Mouse (Mus musculus) forebrain, postnatal 0 days (tissue): Measurements from ENCODE around the gene Lhfp. TPM values are rescaled to one million over a fixed set of nuclear protein-coding genes. Genes with fewer than 3 reads are reported as not detected.

ENCODE experiments used
- ATAC-seq: fragments of 200-750 bp; cut with Nextera tagmentation; 2 replicates; pipeline ENCODE4 v1.8.0; 2017; ENCODE audit warnings: mild to moderate bottlenecking, moderate library complexity
- DNase-seq: peaks from one replicate; pipeline ENCODE4 v3.0.0-alpha.2; 2015
- H3K27ac ChIP-seq: fragments of 300-500 bp; sonication (generic); 2 replicates; pipeline ENCODE4 v1.5.1; 2014; ENCODE audit warnings: low read depth, mild to moderate bottlenecking, antibody characterized with exemption, low read length, moderate library complexity, mixed read lengths
- H3K27me3 ChIP-seq: fragments of 300-500 bp; sonication (generic); 2 replicates; pipeline ENCODE4 v1.6.1; 2014; ENCODE audit warnings: mild to moderate bottlenecking, low read length, mixed read lengths; ENCODE audit not compliant: insufficient read depth
- H3K36me3 ChIP-seq: fragments of 300-500 bp; sonication (generic); 2 replicates; pipeline ENCODE4 v1.6.1; 2014; ENCODE audit warnings: mild to moderate bottlenecking, moderate library complexity; ENCODE audit not compliant: insufficient read depth
- H3K4me1 ChIP-seq: fragments of 300-500 bp; sonication (generic); 2 replicates; pipeline ENCODE4 v1.6.1; 2014; ENCODE audit warnings: antibody characterized with exemption; ENCODE audit not compliant: insufficient read depth
- H3K4me2 ChIP-seq: fragments of 300-500 bp; sonication (generic); 2 replicates; pipeline ENCODE4 v1.6.1; 2014; ENCODE audit warnings: low read depth, mild to moderate bottlenecking, moderate library complexity
- H3K4me3 ChIP-seq: fragments of 300-500 bp; sonication (generic); 2 replicates; pipeline ENCODE4 v1.5.1; 2014; ENCODE audit warnings: low read depth, low read length, mixed read lengths
- H3K9ac ChIP-seq: fragments of 300-500 bp; sonication (generic); 2 replicates; pipeline ENCODE4 v1.6.1; 2014; ENCODE audit warnings: mild to moderate bottlenecking
- H3K9me3 ChIP-seq: fragments of 300-500 bp; sonication (generic); 2 replicates; pipeline ENCODE4 v1.6.1; 2016; ENCODE audit warnings: low read length
- CTCF ChIP-seq: sonication (generic); IDR thresholded peaks from 2 replicates; pipeline ENCODE4 v1.5.1; 2016; ENCODE audit warnings: antibody characterized with exemption, control low read depth, low read depth
- WGBS: fragments of 180-500 bp; shearing (Covaris S2); extraction: QIAGEN DNeasy Blood & Tissue Kit; methylation state at CpG from one replicate; pipeline ENCODE4 v1.1.7; 2014; 5-methylcytosine and 5-hydroxymethylcytosine counted together
- polyA plus RNA-seq: library from polyadenylated mRNA; unstranded; fragments of >200 nt; fragmentation: Nextera tagmentation; extraction: Ambion mirVana; gene quantifications from 2 replicates; pipeline ENCODE4 v1.2.1, GENCODE M21; 2015
- total RNA-seq: library from RNA; depleted of rRNA; stranded (reverse); fragments of >200 nt; gene quantifications from 2 replicates; pipeline ENCODE4 v1.2.3, GENCODE M21; 2014

Lhfp gene
- total and polyA plus RNA-seq, 2 experiments from 2014 or later = 44.7 to 60.8 TPM

- Histone ChIP-seq H3K36me3 (no peaks in the 10 kb centered on the region), H3K4me1 (no peaks in the 10 kb centered on the region), H3K4me3 (no peak overlapping the region), H3K4me2 (no peak overlapping the region), H3K27ac (no peak overlapping the region), H3K9ac (no peak overlapping the region), H3K27me3 (no peaks in the 10 kb centered on the region), H3K9me3 (no peaks in the 10 kb centered on the region)
- WGBS = 80% methylated on average over 5 of the region's 5 CpGs
- no peak for DNase-seq
- TF ChIP-seq CTCF = no peak
- no peak for ATAC-seq
Observed at GRCm38 (mm10) chr3:53032432-53032831, 8.9 kb upstream of the Lhfp start.

DNA sequence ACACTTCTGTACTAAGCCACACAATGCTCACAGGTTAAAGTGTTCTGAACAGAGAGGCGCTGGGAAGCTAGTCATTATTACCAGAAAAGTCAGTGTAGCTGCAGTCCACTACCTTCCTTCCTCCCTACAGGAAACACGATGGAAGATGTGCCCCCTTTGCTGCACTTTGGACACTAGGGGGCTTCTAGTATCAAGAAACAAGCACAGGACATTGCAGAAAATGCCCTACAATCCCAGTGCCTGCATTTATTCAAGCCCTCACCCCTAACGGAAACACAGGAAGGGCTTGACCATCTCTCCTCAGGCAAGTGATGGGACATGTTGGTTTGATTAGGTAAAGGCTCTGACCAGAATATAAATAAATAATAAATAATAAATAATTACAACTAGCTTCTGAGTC, 7.9 kb upstream of the Lhfp start:
- H3K9ac ChIP-seq = no peak overlapping the region
- H3K4me3 ChIP-seq = no peak overlapping the region
- no peaks in the 10 kb centered on the region for H3K36me3 ChIP-seq
- H3K27ac ChIP-seq = no peak overlapping the region
- no peaks in the 10 kb centered on the region for H3K27me3 ChIP-seq
- TF ChIP-seq CTCF = peak; percentile 79
- peak; percentile 46 for DNase-seq
- no peak overlapping the region for H3K4me2 ChIP-seq
- 21% methylated on average over 3 of the region's 3 CpGs for WGBS
- no peak for ATAC-seq
- no peaks in the 10 kb centered on the region for H3K9me3 ChIP-seq
- no peaks in the 10 kb centered on the region for H3K4me1 ChIP-seq

GRCm38 (mm10) chr3:53036076-53036475, 5.3 kb upstream of the Lhfp start:
- no peak for DNase-seq
- H3K4me1 ChIP-seq = no peaks in the 10 kb centered on the region
- 80% methylated on average over 5 of the region's 5 CpGs for WGBS

DNA sequence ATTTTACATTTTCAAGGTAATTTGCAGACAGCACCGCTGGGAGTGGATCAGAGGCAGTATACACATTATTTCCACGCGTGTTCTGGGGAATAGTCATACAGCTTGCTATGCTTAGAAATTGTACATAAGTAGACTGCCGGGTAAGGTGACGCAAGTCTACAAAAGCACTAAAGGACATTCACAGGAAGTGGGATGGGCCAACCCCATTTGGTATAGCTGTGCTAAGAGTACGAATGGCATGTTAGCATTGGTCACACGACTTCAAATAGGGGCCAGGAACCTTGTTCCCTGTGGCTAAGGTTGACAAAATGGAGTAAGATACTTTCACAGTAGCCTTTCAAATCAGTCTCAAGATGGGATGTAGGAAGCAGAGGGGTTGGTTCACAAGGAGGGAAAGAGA, 4.4 kb upstream of the Lhfp start:
- TF ChIP-seq CTCF = no peak
- H3K4me3 ChIP-seq = no peak overlapping the region
- no peaks in the 10 kb centered on the region for H3K27me3 ChIP-seq

More at GRCm38 (mm10) chr3:53036076-53036475, 5.3 kb upstream of the Lhfp start:
- H3K36me3 ChIP-seq = no peaks in the 10 kb centered on the region
- no peak for TF ChIP-seq CTCF
- no peaks in the 10 kb centered on the region for H3K9me3 ChIP-seq
- no peak for ATAC-seq
- H3K4me2 ChIP-seq = no peak overlapping the region
- no peak overlapping the region for H3K27ac ChIP-seq
- no peak overlapping the region for H3K4me3 ChIP-seq
- no peak overlapping the region for H3K9ac ChIP-seq
- no peaks in the 10 kb centered on the region for H3K27me3 ChIP-seq

GRCm38 (mm10) chr3:53038913-53039312, 2.4 kb upstream of the Lhfp start:
- no peak for TF ChIP-seq CTCF
- no peaks in the 10 kb centered on the region for H3K36me3 ChIP-seq
- 63% methylated on average over 5 of the region's 5 CpGs for WGBS

More for the DNA sequence above, 4.4 kb upstream of the Lhfp start:
- Histone ChIP-seq H3K4me2 (no peak overlapping the region), H3K9me3 (no peaks in the 10 kb centered on the region), H3K36me3 (no peaks in the 10 kb centered on the region), H3K27ac (no peak overlapping the region), H3K4me1 (peaks cover 1% of the 10 kb centered on the region; the same call in 1 of the 2 replicates), H3K9ac (no peak overlapping the region)
- ATAC-seq = no peak
- WGBS = 87% methylated on average over 7 of the region's 7 CpGs
- DNase-seq = no peak

DNA sequence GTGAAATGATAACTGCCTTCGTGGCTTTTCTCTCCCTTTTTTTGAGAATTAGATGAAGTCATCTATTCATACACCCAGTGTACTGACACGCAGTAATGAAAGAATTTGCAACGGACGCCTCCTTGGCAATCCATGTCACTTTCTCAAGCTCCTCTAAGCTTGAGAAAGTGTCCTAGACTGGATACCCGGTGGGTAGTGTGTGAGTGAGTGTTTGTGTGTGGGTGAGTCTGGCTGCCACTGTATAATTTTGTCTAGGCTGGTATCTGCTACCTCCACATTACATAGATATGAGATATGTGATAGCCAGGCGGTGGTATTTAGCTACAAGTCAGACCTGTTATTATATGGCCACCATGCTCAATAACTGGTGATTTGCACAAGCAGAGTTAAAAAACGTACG, 1.6 kb upstream of the Lhfp start:
- no peak for TF ChIP-seq CTCF
- ATAC-seq (no peak), DNase-seq (no peak)
- 77% methylated on average over 8 of the region's 8 CpGs for WGBS
- no peaks in the 10 kb centered on the region for H3K36me3 ChIP-seq
- H3K9me3 ChIP-seq = no peaks in the 10 kb centered on the region
- H3K27ac ChIP-seq = no peak overlapping the region
- H3K9ac ChIP-seq = no peak overlapping the region
- H3K4me3 ChIP-seq = no peak overlapping the region
- no peak overlapping the region for H3K4me2 ChIP-seq
- peaks cover 7% of the 10 kb centered on the region; the same call in 1 of the 2 replicates for H3K4me1 ChIP-seq
- no peaks in the 10 kb centered on the region for H3K27me3 ChIP-seq

More at GRCm38 (mm10) chr3:53038913-53039312, 2.4 kb upstream of the Lhfp start:
- Histone ChIP-seq H3K4me3 (no peak overlapping the region), H3K4me2 (no peak overlapping the region), H3K9ac (no peak overlapping the region), H3K4me1 (peaks cover 7% of the 10 kb centered on the region; the same call in 1 of the 2 replicates), H3K27ac (no peak overlapping the region), H3K9me3 (no peaks in the 10 kb centered on the region), H3K27me3 (no peaks in the 10 kb centered on the region)
- ATAC-seq (no peak), DNase-seq (no peak)

DNA sequence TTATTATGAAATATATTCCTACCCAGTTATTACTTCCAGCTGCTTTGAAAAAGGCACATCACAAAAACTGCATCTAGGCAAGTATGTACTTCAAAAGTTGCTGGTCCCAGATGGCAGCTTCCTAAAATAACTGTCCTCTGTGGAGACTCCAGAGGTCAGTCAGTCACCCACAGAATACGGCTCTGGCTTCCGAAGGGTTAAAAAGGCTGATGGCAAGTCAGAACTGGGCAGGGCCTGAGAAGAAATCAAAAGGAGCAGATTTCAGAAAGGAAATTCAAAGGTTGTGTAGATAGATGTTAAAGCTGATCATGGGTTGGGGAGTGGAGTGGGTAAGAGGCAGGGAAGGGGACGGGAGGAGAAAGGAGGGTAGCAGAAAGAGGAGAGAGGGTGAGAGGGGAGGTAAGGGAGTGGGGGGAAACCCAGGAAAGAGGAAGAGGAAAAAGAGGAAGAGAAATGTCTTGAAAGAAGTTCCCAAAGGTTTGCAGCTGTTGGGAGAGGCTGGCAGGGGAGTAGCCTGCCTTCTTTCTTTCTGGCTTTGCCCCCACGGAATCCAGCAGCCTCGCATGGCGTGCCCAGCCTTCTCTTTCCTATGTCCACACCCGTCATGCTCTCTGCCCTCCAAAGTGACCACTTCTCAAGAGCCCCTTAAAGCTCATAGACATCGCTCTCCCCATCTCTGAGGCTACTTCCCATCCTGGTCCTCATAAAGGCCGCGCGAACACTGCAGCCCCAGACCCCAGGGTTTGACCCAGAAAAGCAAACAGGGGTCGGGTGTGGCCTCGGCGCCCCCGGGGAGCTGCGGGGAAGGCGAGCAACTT, 526 bp upstream of the Lhfp start:
- peak overlapping the region; percentile 85 for H3K4me2 ChIP-seq
- no peaks in the 10 kb centered on the region for H3K27me3 ChIP-seq
- H3K36me3 ChIP-seq = no peaks in the 10 kb centered on the region
- peak overlapping the region; percentile 70 for H3K4me3 ChIP-seq
- H3K4me1 ChIP-seq = peaks cover 7% of the 10 kb centered on the region; the same call in 1 of the 2 replicates
- no peaks in the 10 kb centered on the region for H3K9me3 ChIP-seq
- TF ChIP-seq CTCF = no peak
- DNase-seq = no peak
- ATAC-seq = peak; percentile 5; the same call in 1 of the 2 replicates
- H3K27ac ChIP-seq = peak overlapping the region; percentile 46; the same call in 1 of the 2 replicates
- H3K9ac ChIP-seq = peak overlapping the region; percentile 65
- WGBS = 9% methylated on average over 17 of the region's 17 CpGs
